Mouse (Mus musculus): ENCODE data around the gene Nwd2.

Gene Nwd2

GRCm38 (mm10) chr5:63649070-63649532 lies at the start of gene Nwd2:
Nwd2 (plus strand) TSS chr5:63649102.
- in situ Hi-C loops (cut with MboI, MseI), result no loop called here

DNA sequence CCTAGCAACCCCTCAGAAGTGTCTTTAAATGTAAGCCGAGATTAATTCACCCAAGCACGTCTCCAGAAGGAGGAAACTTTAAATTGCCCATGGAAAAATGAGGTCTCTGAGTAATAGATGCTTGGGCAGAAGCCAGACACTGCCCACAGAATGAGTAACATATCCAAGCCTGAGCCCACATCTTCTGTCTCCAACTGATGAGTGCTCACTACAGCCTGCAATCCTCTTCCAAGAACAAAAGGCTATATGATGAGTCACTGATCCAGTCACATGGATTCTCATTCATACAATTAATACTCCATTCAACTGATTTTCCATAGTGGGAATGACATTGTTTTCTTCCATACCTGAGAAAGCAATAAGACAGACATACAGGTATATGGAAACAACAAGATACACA lies 41.5 kb upstream of the Nwd2 start:
- in situ Hi-C loops (cut with MboI, MseI), result no loop called here

DNA sequence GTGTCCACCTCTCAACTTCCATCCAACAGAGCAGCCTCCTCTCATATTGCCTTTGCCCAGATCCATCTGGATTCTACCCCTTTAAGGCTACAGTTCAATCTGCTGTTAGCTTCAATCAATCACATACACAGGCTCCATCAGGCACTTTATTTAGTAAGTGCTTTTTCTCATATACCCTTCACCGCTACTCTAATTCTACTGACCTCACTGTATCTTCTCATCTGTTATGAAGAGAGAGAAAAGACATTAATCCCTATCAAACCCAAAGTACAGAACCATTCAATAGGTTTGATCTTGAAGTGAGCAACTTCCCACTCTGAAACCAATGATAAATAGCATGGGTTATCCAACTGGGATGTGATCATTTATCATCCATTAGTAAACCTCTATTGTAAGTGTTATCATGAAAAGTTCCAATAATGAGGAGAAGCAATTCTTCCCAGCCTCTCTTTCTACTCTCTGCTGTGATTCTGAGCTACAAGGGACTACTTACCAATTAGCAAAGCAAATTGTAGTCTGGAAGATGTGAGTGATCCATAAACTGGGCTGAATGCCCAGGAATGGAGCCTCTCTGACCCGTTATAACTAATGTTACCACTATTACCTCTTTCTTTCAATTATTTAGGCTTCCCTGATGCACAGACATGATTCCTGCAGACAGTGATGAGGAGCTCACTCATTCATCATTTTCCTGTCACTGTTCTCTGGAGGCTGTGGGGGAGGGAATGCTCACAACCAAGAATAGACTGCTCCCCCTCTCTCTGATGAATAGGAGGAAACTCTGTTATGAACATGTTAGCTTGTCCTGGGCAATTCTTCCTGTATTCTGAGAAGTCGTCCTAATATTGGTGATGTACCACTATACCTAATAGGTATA lies 31.9 kb upstream of the Nwd2 start:
- in situ Hi-C loops (cut with MboI, MseI), result no loop called here

GRCm38 (mm10) chr5:63624123-63624522 lies 24.8 kb upstream of the Nwd2 start:
- in situ Hi-C loops (cut with MboI, MseI), result no loop called here

DNA sequence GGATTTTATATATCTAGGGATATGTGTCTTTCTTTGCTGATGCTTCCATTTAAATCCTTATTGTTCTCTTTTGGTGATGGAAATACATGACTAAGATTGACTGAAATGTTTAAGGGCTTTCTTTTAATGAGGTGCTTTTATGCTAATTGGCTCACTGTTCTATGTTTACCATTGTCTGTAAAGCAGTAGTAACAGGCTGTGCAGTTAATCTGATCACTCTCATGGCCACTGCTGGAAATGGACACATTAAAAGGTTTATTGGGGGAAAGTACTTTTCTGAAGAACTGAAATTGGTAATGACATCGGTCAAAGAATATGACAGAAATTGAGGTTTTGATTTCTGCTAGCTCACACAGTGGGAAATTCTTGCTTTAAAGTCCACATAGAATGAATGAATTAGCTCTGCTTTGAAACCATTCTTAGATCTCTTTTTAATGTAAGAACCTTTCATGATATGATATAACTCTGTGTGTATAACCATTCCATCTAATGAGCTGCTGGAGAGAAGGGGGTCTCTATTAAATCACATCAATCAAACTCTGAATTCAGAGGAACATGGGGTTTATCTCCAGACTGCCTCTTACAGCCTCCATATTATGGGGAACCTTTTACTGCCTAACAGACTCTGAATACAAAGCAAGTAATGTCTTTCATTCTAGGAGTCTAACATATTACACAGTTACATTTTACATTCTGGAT lies 20.9 kb upstream of the Nwd2 start:
- in situ Hi-C loops (cut with MboI, MseI), result no loop called here

GRCm38 (mm10) chr5:63628531-63628871 lies 20.4 kb upstream of the Nwd2 start:
- in situ Hi-C loops (cut with MboI, MseI), result no loop called here

GRCm38 (mm10) chr5:63634636-63635035 lies 14.3 kb upstream of the Nwd2 start:
- in situ Hi-C loops (cut with MboI, MseI), result no loop called here

GRCm38 (mm10) chr5:63648187-63648586 lies 715 bp upstream of the Nwd2 start:
- in situ Hi-C loops (cut with MboI, MseI), result no loop called here

DNA sequence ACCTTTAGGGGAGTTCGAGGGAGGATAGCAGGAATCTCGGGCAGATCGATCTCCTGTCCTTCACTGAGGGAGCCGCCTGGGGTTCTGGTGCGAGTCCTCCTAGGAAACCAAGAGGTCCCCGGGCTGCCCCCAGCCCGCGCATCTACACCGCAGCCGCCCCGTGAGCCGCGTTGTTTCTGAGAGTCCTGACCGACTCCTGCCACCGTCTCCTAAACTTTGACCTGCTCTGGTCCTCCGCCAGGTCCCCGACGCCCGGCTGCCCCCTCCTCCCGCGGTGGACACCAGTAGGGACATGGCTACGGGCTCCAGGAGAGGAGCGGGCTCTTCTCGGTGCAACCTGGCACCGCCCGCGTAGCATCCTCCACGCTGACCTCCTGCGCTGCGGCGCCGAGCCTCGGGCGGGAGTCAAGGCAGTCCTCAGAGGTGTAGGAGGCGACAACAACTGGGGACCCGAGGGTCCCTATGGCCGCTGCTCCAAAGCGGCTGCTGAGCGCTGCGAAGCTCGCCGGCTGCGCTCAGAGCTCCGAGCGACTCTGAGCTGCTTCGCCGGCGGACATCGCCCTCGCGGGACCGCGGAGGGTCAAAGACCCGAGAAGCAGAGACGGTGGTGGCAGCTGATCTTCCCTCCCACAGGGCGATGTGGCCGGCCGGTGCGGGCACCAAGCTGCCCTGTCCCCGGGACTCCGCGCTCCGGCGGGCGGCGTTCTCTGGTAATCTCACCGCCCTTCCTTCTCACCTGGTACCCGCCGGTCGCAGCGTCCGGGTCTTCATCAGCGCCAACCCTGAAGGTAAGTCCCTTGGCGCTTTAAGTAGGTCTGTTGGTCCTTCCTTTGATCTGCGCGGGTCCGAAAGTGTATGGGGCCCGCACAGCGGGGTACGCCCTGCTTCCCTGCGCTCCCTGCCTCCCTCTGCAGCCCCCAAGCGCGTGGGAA lies 897 bp downstream of the Nwd2 start:
- in situ Hi-C loops (cut with MboI, MseI), result no loop called here

DNA sequence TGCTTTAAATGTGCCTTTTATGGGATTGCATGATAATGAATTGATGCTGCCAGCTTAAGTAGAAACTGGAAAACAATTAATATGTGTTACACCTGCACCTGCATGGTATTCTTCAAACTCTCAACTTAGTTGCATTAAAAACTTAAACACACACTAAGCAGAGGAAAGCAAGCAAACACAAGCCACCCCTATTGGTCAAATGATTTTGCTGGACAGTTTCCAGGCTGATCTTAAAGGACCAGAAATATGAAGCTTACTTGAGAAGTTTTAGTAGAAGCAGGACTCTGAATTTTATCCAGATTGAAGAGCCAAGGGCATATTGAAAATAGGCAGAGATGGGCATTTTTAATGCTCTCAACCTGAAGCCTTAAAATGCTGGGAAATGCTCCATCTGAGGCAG lies 2.9 kb downstream of the Nwd2 start:
- in situ Hi-C loops (cut with MboI, MseI), result no loop called here

- in situ Hi-C loops (cut with MboI, MseI), result no loop called here
Observed at GRCm38 (mm10) chr5:63652705-63653104, 3.8 kb downstream of the Nwd2 start.

DNA sequence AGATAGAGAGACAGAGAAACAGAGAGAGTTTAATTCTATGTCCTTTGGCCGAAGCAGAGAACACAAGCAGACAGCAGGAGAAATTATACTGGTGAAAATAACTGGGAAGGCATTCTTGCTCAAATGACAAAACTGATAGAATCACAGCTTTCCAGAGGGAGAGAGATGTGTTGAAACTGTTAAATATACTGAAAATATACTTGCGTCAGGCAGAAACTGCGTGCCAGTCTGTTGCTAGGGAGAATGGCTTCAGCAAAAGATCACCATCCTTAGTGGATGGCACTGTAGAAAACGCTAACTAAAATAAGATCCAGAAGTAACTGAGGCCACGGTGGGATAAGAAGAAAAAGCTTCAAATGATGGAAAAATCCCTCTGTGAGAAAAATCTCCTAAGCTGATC lies 18.0 kb downstream of the Nwd2 start:
- in situ Hi-C loops (cut with MboI, MseI), result no loop called here

GRCm38 (mm10) chr5:63675934-63676333 lies 27.0 kb downstream of the Nwd2 start:
- in situ Hi-C loops (cut with MboI, MseI), result no loop called here

DNA sequence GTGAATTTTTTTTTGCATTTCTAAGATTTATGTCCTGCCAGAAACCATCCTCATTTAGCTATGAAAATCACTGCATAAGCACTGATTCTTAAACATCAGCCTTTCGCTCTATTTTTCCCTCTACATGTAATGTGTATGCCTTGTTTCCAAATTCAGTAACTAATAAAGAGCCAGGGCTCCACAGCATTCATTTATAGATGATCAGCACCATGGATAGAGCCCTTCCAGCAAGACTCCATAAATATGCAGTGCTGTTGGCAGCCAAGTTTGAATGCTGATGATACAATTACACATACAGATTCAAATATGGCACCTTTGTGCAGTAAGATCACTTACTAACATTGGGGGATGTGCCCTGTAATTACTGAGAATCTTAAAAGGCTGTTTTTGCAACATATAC lies 40.2 kb downstream of the Nwd2 start:
- in situ Hi-C loops (cut with MboI, MseI), result no loop called here

DNA sequence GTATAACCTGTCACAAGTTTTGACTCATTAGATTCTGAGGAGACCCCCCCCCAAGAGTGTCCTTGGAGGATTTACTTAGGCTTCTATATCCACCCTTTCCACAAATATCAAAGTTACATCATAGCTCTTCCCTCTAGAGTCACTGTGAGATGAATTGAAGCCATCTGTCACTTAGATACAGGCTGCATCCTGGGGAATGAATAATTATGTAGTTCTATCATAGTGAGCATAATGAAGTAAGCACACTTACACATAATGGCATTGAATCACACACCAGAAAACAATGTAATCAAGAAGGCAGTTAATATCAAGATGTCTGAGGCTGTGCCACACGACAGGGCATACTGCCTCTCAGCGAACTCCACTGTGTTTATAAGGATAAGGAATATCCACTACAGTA lies 47.9 kb downstream of the Nwd2 start:
- in situ Hi-C loops (cut with MboI, MseI), result no loop called here

DNA sequence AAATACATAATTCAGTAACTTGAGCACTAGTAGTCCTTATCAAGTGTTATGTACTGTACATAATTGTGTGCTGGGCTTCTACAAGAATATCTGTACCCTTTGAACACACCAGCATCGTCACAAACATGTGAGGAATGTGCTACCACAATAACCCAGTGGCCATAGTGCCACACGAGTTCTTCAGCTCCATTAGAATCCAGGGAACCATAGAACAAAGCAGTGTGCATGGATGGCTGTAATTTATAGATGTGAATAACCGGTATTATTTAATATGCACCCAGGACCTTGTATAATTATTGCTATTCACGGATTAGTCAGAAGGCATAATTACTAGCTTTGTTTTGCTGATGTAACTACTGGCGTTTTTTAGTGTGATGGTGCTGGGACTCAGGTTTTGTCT lies 48.3 kb downstream of the Nwd2 start:
- in situ Hi-C loops (cut with MboI, MseI), result no loop called here

DNA sequence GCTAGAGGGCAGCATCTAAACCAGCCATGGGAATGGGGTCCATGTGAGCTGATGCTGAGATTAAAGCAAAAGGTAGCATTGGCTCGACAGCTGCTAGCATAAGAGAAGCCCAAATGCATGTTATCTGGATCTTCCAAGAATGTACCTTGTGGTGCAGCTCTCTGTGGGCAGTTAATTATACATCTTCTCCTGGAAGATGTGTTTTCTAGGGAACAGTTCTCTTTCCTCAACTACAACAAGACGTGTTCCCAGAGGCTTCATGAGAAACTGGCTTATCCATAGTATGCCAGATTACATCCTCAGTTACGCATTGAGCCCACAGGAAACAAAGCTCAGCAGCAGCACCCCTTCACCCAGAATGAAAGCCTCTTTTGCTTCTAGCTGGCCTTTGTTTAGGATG lies 80.1 kb downstream of the Nwd2 start:
- in situ Hi-C loops (cut with MboI, MseI), result no loop called here

- in situ Hi-C loops (cut with MboI, MseI), result no loop called here
Observed at GRCm38 (mm10) chr5:63735521-63735920, 86.6 kb downstream of the Nwd2 start.

DNA sequence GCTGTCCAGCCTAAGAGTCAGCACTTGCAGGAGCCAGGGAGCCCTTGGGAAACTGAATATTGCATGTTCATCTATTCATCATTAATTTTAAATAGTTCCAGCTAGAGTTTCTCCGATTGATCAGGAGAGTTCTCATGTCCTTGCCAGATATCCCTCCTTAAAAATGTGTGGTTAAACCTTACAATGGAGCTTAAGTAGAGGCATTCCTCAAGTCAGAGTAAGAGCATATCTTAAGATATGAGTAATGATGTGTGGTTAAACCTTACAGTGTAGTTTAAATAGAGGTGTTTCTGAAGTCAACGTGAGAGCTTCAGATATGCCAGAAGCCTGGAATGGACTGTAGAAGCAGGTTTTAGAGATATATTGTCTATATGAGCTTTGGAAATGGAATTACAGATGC lies 94.5 kb downstream of the Nwd2 start:
- in situ Hi-C loops (cut with MboI, MseI), result no loop called here

GRCm38 (mm10) chr5:63748299-63748698 lies 99.4 kb downstream of the Nwd2 start:
- in situ Hi-C loops (cut with MboI, MseI), result no loop called here

- in situ Hi-C loops (cut with MboI, MseI), result no loop called here
Observed at GRCm38 (mm10) chr5:63748759-63749158, 99.9 kb downstream of the Nwd2 start.

All from T-helper 1 cell (primary cell).